Mouse (Mus musculus): ENCODE measurements around the gene Gpam. TPM values are rescaled to one million over a fixed set of nuclear protein-coding genes. Genes with fewer than 3 reads are reported as not detected.
"Not testable (repeated sequence)": the region's sequence is repeated elsewhere in the genome, so short reads cannot be mapped to it uniquely, and the experiment has no call there.

Gpam gene
- polyA plus RNA-seq (2015; fragmentation: Nextera tagmentation; extraction: Ambion mirVana): 18.1 and 18.9 TPM in 2 replicates

DNA sequence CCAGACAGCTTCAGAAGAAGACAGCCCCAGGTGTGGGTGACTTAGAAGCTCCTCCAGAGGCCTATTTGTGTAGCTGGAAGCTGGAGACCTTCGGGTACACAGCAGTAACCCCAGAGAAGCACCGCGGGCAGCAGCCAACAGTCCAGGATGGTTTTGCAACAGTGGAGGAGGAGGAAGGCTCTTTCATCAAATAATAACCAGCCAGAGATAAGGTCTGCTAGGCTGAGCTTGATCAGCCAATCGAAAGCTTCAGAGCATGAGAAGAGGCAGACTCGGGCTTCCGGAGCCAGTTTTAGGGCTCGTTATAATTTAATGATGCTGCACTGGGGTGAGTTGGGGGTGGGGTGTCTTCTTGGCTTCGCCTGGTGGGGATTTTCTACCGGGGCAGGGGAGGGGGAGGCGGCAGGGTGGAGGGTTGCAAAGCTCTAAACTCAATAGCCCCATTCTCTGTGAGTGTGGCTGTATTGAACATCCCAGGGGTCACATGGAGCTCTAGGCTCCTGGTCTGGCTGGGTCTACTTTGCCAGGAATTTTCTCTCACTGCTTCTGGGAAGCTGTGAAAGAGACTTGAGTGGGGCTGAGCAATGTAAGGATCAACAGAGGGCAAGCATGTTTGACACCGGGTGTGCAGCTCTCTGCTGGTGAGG is at the start of gene Gpam:
TSS of gene Gpam (minus strand) at position 167 of the 647 bp plus-strand sequence.
- H3K9me3 ChIP-seq (replicated peaks): no peaks in the 10 kb centered on the region
- H3K4me2 ChIP-seq: no peak within 1 kb of the TSS
- H3K4me1 ChIP-seq: peaks cover 2% of the 10 kb centered on the region; the same call in 1 of the 2 replicates
- H3K27me3 ChIP-seq (replicated peaks): no peaks in the 10 kb centered on the region
- 65% methylated on average over 11 of the region's 11 CpGs for WGBS
- no peaks in the 10 kb centered on the region for H3K36me3 ChIP-seq
- H3K4me3 ChIP-seq (replicated peaks): no peak within 1 kb of the TSS
- H3K27ac ChIP-seq (replicated peaks): no peak within 1 kb of the TSS
- no peak within 1 kb of the TSS for H3K9ac ChIP-seq (replicated peaks)
- no peak for ATAC-seq (ENCODE audit: low FRiP score)

DNA sequence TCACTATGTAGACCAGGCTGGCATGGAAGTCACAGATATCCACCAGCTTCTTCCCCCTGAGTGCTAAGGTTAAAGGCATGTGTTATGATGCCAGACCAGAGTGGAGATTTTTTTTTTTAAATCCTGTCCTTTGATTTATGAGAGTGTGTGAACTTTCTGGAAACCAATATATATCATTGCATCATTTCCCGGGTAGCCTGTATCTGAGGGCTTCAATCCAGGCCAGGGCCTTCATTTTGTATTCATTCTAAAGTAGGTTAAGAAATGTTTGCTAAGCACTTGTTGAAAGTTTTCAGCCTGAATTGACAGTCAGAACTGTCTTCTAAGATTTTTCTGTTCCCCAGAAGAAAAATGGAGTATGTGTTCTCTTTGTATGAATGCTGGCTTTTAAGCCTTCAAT is 44.5 kb upstream of the Gpam start:
- Histone ChIP-seq H3K36me3 (no peaks in the 10 kb centered on the region), H3K9ac (replicated peaks) (no peak overlapping the region), H3K9me3 (replicated peaks) (0 out of 2 replicates have a peak, but pooled peaks cover 10% of the 10 kb centered on the region), H3K4me1 (no peaks in the 10 kb centered on the region), H3K4me3 (replicated peaks) (no peak overlapping the region), H3K27me3 (replicated peaks) (no peaks in the 10 kb centered on the region), H3K4me2 (no peak overlapping the region), H3K27ac (replicated peaks) (no peak overlapping the region)
- ATAC-seq (ENCODE audit: low FRiP score): no peak
- WGBS: 92% methylated on average over 1 of the region's 1 CpGs

DNA sequence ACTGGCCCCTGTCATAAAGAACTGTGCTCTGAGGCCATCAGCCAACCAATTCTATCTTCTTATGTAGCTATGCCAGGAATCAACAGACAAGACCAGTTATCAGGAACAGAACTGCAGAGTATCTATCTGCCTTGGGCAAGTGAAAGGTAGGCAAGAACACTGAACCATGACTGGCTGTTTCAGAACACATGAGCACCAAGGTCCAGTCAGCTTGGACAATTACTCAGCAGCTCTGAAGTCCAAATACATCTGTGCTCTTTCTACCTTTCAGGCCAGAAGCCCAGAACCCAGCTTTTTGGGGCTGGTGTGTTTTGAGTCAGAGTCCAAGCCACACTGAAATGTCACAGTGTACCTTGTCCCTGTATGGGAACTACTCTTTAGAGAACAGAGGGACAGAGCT is 43.4 kb upstream of the Gpam start:
- ATAC-seq (ENCODE audit: low FRiP score): no peak
- H3K9me3 ChIP-seq (replicated peaks): 0 out of 2 replicates have a peak, but pooled peaks cover 10% of the 10 kb centered on the region
- no peaks in the 10 kb centered on the region for H3K4me1 ChIP-seq
- no peak overlapping the region for H3K9ac ChIP-seq (replicated peaks)
- H3K36me3 ChIP-seq: no peaks in the 10 kb centered on the region
- no peak overlapping the region for H3K4me3 ChIP-seq (replicated peaks)
- no peak overlapping the region for H3K27ac ChIP-seq (replicated peaks)
- no peaks in the 10 kb centered on the region for H3K27me3 ChIP-seq (replicated peaks)
- H3K4me2 ChIP-seq: no peak overlapping the region

DNA sequence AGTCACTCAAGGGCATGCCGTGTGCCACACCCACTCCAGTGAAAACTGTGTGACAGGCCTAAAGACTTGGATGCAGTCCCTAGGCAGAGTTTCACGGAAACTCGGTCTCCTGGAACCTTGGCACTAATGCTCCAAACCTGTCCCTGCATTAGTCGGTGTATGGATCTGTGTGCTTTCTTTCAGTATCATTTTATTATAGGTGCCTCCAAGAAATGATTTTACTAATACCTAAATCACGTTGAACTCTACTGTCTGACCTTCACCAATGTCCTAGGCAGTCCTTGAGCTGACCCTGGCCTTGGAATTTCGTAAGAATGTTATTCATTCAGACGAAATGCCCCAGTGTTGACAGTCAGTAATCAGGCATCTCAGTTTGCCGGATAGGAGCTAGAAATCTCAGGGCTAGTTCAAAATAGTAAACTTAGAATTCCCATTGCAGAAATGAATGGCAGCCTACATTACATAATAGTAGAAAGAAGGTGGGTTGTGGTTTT is 42.2 kb upstream of the Gpam start:
- H3K27ac ChIP-seq (replicated peaks); H3K4me1 ChIP-seq; H3K36me3 ChIP-seq; H3K4me3 ChIP-seq (replicated peaks); H3K27me3 ChIP-seq (replicated peaks); H3K4me2 ChIP-seq; H3K9ac ChIP-seq (replicated peaks); ATAC-seq (ENCODE audit: low FRiP score): not testable (repeated sequence)
- H3K9me3 ChIP-seq (replicated peaks): 0 out of 2 replicates have a peak, but pooled peaks cover 10% of the 10 kb centered on the region
- WGBS: 93% methylated on average over 8 of the region's 8 CpGs

DNA sequence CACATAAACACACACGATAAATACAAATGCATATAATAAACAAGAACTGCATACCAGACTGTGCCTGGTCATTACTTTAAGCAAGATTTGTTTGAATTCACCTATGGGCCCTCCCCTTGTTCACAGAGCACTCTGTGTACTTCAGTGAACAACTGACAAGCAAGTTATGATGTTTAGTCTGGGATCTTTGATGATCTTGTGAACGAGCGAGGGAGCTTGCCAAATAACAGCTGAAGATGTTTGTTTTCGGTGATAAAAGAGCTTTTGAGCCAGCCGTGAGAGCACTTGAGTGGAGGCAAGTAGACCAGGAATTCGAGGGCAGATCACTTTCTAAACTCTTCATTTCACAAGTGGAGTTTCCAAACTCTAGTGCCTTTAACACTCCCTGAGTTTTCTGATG is 41.3 kb upstream of the Gpam start:
- WGBS: 74% methylated on average over 6 of the region's 6 CpGs
- ATAC-seq (ENCODE audit: low FRiP score): no peak
- Histone ChIP-seq H3K27me3 (replicated peaks) (no peaks in the 10 kb centered on the region), H3K27ac (replicated peaks) (no peak overlapping the region), H3K4me3 (replicated peaks) (no peak overlapping the region), H3K9me3 (replicated peaks) (0 out of 2 replicates have a peak, but pooled peaks cover 10% of the 10 kb centered on the region), H3K36me3 (no peaks in the 10 kb centered on the region), H3K9ac (replicated peaks) (no peak overlapping the region), H3K4me2 (no peak overlapping the region), H3K4me1 (no peaks in the 10 kb centered on the region)

DNA sequence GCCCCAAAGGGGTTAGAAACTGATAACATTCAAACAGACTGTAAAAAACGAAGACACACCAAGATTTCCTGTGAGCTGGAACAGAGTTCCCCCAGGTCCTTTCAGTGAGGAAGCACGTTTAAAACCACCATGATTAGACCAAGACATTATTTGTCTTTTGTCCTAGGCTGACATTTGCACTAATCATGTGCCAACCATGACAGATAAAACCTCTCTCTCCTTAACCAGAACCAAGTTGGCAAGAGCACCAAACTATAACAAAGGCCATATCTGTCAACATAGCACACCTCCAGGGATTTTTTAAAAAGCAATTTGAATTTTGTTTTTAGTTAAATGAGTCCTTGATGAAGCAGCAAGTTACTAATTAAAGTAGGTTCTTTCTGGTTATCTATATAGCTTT is 40.7 kb upstream of the Gpam start:
- Histone ChIP-seq H3K9me3 (replicated peaks) (0 out of 2 replicates have a peak, but pooled peaks cover 10% of the 10 kb centered on the region), H3K4me3 (replicated peaks) (no peak overlapping the region), H3K27me3 (replicated peaks) (no peaks in the 10 kb centered on the region), H3K4me1 (no peaks in the 10 kb centered on the region), H3K36me3 (no peaks in the 10 kb centered on the region), H3K27ac (replicated peaks) (no peak overlapping the region), H3K4me2 (no peak overlapping the region), H3K9ac (replicated peaks) (no peak overlapping the region)
- ATAC-seq (ENCODE audit: low FRiP score): no peak
- WGBS: 56% methylated on average over 2 of the region's 2 CpGs

DNA sequence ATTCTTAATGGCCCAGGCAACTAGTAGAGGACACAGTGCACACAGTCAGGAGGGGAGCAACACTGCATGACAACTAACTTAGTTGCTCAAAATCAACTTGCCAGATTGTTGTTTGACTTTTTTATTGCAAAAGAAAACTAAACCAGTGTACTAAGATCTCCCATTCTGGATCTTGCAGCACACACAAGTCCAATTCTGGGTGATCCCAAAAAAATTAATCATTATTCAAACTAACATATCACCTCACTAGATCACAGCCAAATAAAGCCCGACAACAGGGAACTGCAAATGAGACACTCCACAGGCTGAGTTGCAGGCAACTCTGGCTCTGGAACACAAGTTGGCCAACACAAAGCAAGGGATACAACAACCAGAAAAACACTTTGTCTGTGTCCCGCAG is 39.7 kb upstream of the Gpam start:
- Histone ChIP-seq H3K4me2 (no peak overlapping the region), H3K27me3 (replicated peaks) (no peaks in the 10 kb centered on the region), H3K9ac (replicated peaks) (no peak overlapping the region), H3K4me1 (no peaks in the 10 kb centered on the region), H3K27ac (replicated peaks) (no peak overlapping the region), H3K4me3 (replicated peaks) (no peak overlapping the region), H3K36me3 (no peaks in the 10 kb centered on the region), H3K9me3 (replicated peaks) (0 out of 2 replicates have a peak, but pooled peaks cover 10% of the 10 kb centered on the region)
- 92% methylated on average over 2 of the region's 2 CpGs for WGBS
- no peak for ATAC-seq (ENCODE audit: low FRiP score)

DNA sequence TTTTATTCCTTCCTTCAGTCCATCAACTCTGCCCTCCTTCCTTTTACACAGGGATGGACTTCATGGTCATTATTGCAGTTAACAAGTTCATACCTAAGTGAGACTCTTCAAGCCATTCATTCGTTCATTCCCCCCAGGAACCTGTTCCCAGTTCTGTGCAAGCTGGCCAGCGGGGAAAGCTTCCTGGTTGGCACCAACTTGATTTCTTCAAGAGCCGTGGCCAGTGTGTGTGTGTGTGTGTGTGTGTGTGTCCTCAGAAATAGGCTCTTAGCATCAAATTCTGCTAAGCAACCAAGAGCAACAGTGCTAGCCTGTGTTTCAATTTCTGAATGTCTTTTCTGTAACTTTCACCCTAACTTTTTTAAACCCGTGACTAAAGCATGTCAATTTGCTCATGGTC is 38.9 kb upstream of the Gpam start:
- Histone ChIP-seq H3K9me3 (replicated peaks) (0 out of 2 replicates have a peak, but pooled peaks cover 10% of the 10 kb centered on the region), H3K9ac (replicated peaks) (no peak overlapping the region), H3K27ac (replicated peaks) (no peak overlapping the region), H3K4me3 (replicated peaks) (no peak overlapping the region), H3K4me2 (no peak overlapping the region), H3K36me3 (no peaks in the 10 kb centered on the region), H3K4me1 (no peaks in the 10 kb centered on the region), H3K27me3 (replicated peaks) (no peaks in the 10 kb centered on the region)
- WGBS: 72% methylated on average over 4 of the region's 4 CpGs
- no peak for ATAC-seq (ENCODE audit: low FRiP score)

DNA sequence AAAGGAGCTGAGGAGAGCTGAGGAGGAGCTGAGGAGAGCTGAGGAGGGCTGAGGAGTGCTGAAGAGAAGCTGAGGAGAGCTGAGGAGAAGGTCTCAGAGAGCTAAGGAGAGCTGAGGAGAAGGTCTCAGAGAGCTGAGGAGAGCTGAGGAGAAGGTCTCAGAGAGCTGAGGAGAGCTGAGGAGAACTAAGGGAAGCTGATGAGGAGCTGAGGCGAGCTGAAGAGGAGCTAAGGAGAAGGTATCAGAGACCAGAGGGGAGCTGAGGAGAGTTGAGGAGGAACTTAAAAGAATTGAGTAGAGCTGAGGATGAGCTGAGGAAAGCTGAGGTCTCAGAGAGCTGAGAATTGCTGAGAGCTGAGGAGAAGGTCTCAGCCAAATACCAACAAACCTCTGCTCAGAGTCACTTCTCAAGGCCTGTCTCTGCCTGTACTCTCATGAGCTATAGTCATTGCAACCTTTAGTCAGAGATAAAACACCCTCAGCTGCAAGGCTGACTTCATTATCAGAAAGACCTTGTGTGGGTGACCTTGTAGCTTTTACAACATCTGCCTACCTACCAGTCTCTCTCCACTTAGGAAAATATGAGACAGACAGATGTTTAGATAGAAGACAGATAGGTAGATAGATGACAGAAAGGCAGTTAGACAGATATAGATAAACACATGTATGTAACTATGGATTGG is 38.3 kb upstream of the Gpam start:
- WGBS: 89% methylated on average over 1 of the region's 1 CpGs
- no peak overlapping the region for H3K27ac ChIP-seq (replicated peaks)
- H3K9ac ChIP-seq (replicated peaks): no peak overlapping the region
- no peak overlapping the region for H3K4me2 ChIP-seq
- H3K9me3 ChIP-seq (replicated peaks): 0 out of 2 replicates have a peak, but pooled peaks cover 10% of the 10 kb centered on the region
- no peaks in the 10 kb centered on the region for H3K4me1 ChIP-seq
- no peaks in the 10 kb centered on the region for H3K27me3 ChIP-seq (replicated peaks)
- H3K4me3 ChIP-seq (replicated peaks): no peak overlapping the region
- no peak for ATAC-seq (ENCODE audit: low FRiP score)
- H3K36me3 ChIP-seq: no peaks in the 10 kb centered on the region

DNA sequence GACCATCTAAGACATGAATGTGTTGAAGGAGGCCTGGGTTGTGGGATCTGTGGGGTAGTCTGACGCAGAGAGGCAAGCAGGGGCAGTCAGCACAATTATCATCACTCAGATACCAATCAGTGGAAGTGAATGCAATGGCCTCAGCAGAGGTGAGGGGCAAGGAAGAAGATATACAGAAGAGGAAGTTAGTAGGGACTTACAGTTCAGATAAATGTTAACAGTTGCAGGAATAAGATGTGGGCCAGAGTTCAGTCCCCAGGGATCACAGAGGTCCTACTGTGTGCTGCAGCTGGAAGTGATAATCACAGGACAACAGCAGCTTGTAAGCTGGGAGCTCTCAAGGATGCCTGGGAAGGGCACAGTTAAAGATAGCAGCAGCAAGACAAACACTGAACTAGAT is 37.1 kb upstream of the Gpam start:
- WGBS: 91% methylated on average over 1 of the region's 1 CpGs
- Histone ChIP-seq H3K9me3 (replicated peaks) (no peaks in the 10 kb centered on the region), H3K4me3 (replicated peaks) (no peak overlapping the region), H3K36me3 (no peaks in the 10 kb centered on the region), H3K27ac (replicated peaks) (no peak overlapping the region), H3K4me1 (no peaks in the 10 kb centered on the region), H3K9ac (replicated peaks) (no peak overlapping the region), H3K27me3 (replicated peaks) (no peaks in the 10 kb centered on the region), H3K4me2 (no peak overlapping the region)
- ATAC-seq (ENCODE audit: low FRiP score): no peak

DNA sequence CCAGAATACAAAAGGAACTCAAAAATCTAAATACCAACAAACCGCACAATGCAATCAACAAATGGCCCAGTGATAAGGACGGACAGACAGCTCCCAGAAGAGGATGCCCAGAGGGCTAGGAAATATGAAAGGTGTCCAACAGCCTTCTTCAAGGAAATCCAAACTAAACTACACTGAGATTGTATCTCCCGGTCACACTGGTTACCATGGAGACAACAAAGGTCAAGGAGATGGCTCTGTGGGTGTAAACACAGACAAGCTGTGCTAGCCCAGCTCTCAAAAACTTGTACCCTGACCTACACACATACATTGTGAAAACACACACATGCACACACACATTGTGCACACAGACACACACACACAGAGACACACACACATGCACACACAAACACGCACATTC is 35.2 kb upstream of the Gpam start:
- H3K9me3 ChIP-seq (replicated peaks): no peaks in the 10 kb centered on the region
- H3K9ac ChIP-seq (replicated peaks): no peak overlapping the region
- H3K4me1 ChIP-seq: no peaks in the 10 kb centered on the region
- H3K4me3 ChIP-seq (replicated peaks): no peak overlapping the region
- H3K4me2 ChIP-seq: no peak overlapping the region
- no peak for ATAC-seq (ENCODE audit: low FRiP score)
- no peaks in the 10 kb centered on the region for H3K27me3 ChIP-seq (replicated peaks)
- 73% methylated on average over 4 of the region's 4 CpGs for WGBS
- no peak overlapping the region for H3K27ac ChIP-seq (replicated peaks)
- H3K36me3 ChIP-seq: no peaks in the 10 kb centered on the region

DNA sequence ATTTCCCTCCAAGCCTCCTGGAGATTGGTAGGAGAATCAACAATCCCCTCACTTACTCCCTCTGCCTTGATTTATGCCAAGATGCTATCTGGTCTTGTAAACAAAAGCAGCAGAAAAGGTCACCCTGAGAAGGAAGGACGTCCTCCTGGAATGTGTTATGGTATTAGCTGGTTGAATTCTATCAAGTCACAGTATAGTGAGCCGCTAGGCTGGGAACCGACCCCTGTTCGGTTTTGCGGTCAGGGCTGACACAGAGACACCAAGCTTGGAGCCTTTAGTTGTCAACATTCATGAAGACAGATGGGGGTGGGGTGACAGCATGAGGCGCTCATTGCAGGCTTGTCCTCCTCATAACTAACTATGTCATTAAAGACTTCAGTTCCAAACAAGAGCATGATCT is 32.8 kb upstream of the Gpam start:
- H3K9me3 ChIP-seq (replicated peaks): no peaks in the 10 kb centered on the region
- H3K4me2 ChIP-seq: no peak overlapping the region
- no peak for ATAC-seq (ENCODE audit: low FRiP score)
- H3K4me1 ChIP-seq: no peaks in the 10 kb centered on the region
- H3K27me3 ChIP-seq (replicated peaks): no peaks in the 10 kb centered on the region
- no peaks in the 10 kb centered on the region for H3K36me3 ChIP-seq
- no peak overlapping the region for H3K4me3 ChIP-seq (replicated peaks)
- WGBS: 80% methylated on average over 6 of the region's 6 CpGs
- H3K9ac ChIP-seq (replicated peaks): no peak overlapping the region
- H3K27ac ChIP-seq (replicated peaks): no peak overlapping the region
